Mouse (Mus musculus): Measurements from ENCODE around the gene Supt3.

DNA sequence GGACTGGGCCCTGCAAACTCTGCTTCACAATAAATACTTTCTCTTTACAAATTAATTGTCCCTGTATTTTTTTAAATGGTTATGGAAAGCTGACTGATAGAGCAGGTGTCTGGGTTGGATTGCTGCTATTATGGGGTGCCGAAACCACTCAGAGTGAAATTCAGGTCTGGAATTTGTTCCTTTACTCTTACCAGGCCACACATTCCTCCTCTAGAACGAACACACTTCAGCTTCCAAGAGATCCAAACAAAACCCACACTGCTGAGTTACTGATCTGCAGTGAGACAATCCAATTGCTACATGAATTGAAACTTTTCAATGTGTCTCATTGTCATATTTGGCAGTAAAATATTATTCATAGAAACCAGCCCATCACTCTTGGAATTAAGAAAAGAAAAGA lies 10.0 kb upstream of the Supt3 start:
- TF ChIP-seq POLR2A (IDR thresholded peaks at IDR 0.05; ENCODE audit: insufficient read depth, low read depth, low read length) (no peak), CTCF (IDR thresholded peaks at IDR 0.05) (no peak)
